Mouse (Mus musculus): ENCODE results near the gene Rgl2. TPM values are rescaled to one million over a fixed set of nuclear protein-coding genes. Genes with fewer than 3 reads are reported as not detected.
A peak's percentile ranks its signal among the peaks of the same experiment; 100 is the strongest.
"Not testable (repeated sequence)": the region's sequence is repeated elsewhere in the genome, so short reads cannot be mapped to it uniquely, and the experiment has no call there.

The Rgl2 gene
- 53.2 and 80.3 TPM in 2 replicates for total RNA-seq (2021)
- long read RNA-seq, experiment 1, transcript Rgl2-201 (18 exons, 3,252 nt): major isoform, 31 of 57 reads
- long read RNA-seq, experiment 1, partial matches to known transcripts: 8 of 57 reads
- long read RNA-seq, experiment 1, other reads (novel, unspliced or antisense): 17 of 57 reads
- long read RNA-seq, experiment 2, transcript Rgl2-201 (18 exons, 3,252 nt): major isoform, 23 of 43 reads
- long read RNA-seq, experiment 2, partial matches to known transcripts: 3 of 43 reads
- long read RNA-seq, experiment 2, other reads (novel, unspliced or antisense): 16 of 43 reads

DNA sequence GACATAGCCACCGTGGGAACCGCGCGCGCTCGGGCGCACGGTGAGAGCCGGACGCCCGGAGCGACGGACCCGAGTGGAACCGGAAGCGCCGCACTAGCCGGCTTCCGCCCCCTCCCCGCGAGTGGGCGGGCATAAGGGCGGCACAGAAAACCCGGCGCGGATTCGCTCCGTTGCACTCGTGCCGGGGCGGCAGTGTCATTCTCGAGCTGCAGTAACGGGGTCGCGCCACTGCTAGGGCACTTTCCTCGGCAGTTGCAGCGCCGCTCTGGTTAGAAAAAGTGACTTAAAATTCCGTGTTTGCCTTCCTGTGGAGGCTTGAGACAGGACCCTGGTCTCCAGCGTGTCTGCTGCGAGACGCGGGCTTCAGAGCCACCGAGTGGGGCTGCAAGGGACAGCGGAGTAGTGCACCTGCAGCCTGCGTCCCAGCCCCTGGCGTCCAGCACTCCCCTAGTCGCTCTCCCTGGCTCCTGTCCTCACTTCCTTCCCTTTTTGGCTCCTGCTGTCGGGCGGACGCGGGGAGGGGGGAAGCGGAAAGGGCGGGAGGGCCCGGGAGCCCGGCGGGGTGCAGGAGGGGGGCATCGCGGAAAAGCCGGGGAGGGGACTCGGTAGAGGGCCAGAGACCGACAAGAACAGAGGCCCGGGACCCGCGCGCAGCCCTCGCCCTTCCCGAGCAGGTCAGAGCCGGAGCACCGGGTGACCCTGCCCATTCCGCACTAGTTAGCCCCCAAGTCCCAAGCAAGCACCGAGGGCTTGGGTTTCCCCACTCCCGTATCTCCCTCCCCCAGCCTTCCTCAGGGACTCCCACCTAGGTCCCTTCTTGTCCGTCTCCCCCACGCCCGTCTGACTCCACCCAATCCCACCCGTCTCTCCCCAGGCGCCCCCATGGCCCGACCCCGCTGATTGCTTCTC, at the start of gene Rgl2:
Gene Rgl2, plus strand, starts transcription at position 173 of the 909 bp plus-strand sequence.
- DNase-seq: peak; percentile 97

DNA sequence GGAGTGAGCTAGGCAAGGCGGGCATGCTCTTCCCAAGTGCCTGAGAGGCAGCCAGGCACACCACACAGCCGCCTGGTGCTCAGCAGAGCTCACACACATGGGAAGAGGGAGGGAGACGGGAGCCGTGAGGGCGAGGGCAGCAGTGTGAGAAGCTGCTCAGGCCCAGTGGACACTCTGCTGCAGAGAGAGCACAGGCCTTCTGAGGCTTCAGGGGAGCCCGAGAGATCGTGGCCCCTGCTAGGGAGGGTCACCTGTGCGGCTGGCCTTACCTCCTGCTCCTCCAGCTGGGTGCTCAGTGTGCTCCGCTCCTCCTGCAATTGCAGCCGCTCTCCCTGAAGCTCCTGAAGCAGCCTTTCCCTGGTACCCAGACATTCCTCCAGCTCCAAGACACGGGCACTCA, 45.0 kb upstream of the Rgl2 start:
- not testable (repeated sequence) for DNase-seq

DNA sequence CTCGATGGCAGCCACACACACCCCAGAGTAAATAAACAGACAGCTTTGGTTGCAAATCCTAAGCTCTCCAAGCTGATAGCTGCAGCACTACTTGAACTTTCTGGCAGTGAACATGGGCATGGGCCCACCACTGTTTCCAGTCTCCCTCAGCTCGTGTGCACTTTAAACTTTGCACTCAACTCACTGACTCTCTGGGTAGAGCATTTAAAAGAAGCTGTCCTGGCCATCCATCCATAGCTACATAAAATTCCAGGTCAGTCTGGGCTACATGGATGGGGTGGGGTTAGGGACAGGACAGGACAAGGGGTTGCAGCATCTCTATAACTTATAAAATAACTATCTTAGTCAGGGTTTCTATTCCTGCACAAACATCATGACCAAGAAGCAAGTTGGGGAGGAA, 41.5 kb upstream of the Rgl2 start:
- DNase-seq: not testable (repeated sequence)

DNA sequence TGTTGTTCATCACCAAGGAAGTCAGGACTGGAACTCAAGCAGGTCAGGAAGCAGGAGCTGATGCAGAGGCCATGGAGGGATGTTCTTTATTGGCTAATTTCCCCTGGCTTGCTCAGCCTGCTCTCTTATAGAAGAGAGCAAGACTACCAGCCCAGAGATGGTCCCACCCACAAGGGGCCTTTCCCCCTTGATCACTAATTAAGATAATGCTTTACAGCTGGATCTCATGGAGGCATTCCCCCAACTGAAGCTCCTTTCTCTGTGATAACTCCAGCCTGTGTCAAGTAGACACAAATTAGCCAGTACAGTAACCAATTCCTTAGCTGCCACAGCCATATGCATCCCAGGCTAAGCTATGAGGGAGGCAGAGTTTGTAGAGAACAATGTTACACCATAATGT, 41.1 kb upstream of the Rgl2 start:
- DNase-seq: not testable (repeated sequence)

DNA sequence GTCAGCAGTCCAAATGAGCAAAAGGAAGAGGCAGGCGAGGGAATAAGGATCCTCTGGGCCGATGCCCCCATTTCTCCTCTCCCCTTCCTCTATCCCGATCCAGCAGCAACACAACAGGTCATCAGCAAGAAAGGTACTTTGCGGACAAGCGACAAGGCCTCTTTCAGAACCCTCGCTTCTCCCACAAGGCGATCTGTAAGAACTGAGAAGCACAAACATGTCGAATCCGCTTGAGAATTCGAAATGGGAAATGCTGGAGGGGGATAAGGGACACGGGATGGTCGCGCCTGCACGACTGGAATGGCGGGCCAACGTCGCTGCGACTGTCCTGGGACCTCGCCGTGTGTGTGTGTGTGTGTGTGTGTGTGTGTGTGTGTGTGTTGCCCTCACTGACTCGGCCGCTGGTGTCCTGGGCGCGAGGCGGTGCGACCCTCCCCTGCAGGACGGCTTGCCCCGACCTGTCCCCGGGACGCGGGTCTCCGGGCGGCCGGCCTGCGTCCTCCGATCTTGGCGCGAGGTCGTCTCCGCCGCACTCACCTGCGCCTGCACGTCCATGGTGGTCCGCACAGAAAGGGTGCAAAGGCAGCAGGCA, 39.3 kb upstream of the Rgl2 start:
- not testable (repeated sequence) for DNase-seq

DNA sequence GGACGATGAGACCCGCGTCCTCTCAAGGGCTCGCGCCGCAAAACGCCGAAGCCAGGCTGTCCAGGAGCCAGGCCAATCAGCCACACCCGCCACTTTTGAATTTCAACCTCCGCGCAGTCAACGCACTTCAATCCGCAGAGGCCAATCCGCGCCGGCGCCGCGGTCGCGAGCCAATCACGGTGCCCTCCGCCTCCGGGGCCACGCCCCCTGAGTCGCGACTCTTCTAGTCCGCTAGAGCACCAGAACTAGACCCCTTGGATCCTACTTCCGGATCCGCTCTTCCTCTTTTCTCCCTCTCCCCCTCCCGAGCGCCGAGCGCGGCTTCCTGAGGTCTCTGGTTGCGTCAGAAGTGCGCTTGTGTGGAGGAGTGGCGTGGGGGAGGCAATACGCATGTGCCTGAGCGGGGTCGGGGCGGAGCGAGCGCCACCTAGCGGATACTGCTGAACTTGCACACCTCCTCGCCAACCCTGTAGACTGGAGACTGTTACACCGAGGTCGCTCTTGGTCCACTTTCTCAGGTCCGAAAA, 38.7 kb upstream of the Rgl2 start, which contains the start of gene Kifc1:
Gene Kifc1, minus strand, starts transcription at position 129 of the 527 bp plus-strand sequence.
- DNase-seq: peak; percentile 99

DNA sequence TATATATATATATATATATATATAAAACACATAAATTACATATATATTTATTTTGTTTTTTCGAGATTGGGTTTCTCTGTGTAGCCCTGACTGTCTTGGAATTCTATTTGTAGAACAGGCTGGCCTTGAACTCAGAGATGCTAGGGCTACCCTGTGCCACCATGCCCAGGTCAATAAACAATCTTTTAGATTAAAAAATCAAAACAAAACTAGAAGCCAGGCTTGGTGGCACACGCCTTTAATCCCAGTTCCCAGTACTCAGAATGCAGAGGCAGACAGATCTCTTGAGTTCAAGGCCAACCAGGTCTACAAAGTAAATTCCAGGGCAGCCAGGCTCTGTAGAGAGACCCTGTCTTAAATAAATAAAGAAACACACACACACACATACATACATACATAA, 38.0 kb upstream of the Rgl2 start:
- DNase-seq: no peak

DNA sequence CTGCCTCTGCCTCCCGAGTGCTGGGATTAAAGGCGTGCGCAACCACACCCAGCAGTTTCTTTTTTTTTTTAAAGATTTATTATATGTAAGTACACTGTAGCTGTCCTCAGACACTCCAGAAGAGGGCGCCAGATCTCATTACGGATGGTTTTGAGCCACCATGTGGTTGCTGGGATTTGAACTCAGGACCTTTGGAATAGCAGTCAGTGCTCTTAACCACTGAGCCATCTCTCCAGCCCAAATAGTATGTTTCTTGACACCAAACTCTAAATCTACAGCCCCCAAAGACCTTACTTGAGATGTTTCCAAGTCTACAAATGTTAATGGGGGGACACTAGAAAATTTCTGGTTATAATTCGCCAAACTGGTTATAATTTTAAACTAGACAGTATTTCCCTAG, 37.5 kb upstream of the Rgl2 start:
- DNase-seq: not testable (repeated sequence)

DNA sequence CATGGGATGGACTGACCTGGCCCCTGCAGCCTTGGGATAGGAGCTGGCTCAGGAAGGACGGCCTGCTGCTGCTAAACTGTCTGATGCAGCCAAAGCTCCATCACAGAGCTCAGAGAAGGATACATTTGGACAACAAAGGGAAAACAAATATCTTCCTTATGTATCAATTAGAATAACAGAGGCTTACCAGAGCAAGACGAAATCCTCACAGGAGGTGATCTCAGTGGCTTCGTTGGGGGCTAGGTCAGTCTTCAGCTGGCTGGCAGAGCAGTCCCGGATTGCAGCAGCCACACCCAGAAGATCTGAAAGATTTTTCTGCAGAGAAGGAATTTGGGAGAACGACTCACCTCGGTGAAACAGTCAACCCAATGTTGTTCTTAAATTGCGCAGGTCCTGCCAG, 36.9 kb upstream of the Rgl2 start:
- DNase-seq: no peak

DNA sequence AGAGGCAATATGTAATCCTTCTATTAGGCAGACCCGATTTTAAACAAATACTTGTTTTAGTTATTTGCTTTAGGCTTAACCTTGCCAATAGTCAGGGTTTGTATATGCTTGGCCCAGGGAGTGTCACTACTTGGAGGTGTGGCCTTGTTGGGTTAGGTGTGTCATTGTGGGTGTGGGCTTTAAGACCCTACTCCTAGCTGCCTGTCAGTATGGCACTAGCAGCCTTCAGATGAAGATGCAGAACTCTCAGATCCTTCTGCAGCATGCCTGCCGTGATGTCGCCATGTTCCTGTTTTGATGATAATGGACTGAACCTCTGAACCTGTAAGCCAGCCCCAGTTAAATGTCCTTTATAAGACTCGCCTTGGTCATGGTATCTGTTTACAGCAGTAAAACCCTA, 36.3 kb upstream of the Rgl2 start:
- not testable (repeated sequence) for DNase-seq

DNA sequence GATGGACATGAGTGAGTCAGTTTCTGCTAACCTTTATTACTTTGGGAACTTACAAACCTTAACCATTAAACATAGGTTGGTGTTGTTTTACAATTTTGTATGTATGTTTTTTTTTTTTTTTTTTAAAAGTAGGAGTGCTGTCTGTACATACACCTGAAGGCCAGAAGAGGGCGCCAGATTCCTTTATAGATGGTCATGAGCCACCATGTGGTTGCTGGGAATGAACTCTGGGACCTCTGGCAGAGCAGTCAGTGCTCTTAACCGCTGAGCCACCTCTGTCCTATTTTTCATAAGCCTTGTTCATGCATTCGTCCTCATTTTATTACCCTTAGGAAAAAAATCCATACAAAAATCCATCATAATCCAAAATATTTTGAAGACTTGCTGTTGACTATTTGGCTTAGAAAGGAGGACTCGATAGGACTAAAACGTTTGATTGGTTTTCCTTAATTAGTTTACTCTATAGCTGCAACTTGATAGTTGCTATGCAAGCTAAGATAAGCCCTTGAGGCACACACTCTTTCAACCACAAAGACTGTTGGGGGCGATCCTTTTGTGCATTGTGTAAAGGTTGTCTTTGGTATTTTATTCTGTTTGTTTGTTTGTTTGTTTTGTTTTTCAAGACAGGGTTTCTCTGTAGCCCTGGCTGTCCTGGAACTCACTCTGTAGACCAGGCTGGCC, 32.1 kb upstream of the Rgl2 start:
- DNase-seq: peak; percentile 72

DNA sequence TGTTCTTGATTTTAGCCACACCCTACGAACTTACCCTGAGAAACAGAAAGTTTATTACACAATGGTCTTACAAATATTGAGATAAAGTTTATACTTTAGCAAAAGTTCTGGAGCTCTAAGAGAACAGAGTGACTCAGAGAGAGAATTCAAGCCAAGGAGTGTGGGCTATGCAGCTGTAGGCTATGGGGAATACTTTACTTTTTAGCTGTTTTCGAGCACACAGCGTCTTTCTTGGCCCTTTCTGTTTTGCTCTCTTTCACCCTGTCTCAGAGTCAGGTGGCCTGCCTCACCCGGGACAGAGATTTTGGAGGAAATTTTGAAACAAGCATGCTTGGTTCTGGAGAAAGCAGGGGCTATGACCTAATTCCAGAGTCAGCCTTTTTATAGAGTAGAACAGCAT, 31.1 kb upstream of the Rgl2 start:
- not testable (repeated sequence) for DNase-seq

DNA sequence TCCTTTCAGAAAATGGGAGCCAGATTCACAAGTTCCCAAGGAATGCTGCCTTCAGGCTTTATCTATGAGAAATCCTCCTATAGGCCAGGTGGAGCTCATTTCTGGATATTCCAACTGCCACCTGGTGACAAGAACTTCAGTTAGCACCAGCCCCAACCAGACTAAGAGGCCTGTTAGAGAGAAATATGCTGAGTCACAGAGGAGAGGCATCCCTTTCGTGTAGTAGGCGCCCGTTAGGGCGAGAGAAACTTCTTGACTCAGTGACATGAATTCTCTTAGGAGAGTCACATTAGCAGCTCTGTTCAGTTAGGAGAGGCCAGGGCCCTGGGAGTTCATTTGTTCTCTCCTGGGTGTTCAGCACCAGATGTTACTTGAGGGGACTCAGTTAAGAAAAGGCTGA, 29.7 kb upstream of the Rgl2 start:
- no peak for DNase-seq

DNA sequence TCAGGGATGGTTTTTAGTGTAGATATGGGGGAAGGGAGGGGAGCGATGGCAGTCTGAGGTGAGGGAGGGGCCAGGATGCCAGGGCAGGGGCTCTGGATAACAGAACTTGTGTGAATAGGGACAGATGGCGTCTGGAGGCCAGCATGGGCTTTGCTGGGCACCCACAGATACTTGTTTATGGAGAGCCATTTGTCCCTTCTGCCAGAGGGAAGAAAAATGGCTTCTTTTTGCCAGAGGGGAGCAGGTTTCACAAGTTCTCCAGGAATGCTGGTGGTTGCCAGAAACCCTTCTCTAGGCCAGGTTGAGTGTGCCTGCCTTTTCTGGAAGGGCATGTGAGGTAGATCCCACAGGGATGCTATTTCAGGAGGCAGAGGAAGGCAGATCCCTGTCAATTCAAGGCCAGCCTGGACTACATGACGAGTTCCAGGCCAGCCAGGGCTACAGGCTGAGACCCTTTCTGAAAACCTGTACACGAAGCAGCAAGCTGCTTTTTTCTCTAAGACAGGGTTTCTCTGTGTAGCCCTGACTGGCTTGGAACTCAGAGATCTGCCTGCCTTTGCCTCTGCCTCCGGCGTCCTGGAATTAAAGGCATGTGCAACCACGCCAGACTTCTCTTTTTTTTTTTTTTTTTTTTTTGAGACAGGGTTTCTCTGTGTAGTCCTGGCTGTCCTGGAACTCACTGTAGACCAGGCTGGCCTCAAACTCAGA, 28.9 kb upstream of the Rgl2 start:
- DNase-seq: peak; percentile 46

DNA sequence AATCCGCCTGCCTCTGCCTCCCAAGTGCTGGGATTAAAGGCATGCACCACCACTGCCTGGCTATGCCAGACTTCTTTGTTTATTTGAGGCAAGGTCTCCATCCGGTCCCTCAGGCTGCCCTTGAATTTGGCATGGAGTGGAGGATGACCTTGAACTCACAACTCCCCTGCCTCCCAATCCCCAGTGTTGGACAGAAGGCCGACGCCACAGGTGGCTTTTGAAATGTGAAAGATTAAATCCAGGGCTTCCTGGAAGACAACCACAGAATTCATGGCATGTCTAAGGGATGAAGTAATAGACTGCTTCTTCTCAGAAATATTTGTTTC, 28.4 kb upstream of the Rgl2 start:
- DNase-seq: no peak

DNA sequence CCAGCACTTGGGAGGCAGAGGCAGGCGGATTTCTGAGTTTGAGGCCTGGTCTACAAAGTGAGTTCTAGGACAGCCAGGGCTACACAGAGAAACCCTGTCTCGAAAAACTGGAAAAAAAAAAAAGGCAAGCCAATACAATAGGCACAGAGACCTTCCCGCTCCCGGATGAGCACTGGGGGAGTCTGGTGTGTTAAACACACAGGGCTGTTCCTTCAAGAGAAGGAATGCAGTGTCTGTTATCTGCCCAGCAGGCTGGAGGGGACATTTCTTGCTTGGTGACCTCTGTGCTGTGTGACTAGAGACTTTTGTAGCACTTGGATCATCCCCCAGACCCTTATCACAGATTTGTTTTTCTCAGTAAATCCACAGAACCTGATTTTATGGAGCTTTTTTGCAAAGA, 27.7 kb upstream of the Rgl2 start:
- no peak for DNase-seq

DNA sequence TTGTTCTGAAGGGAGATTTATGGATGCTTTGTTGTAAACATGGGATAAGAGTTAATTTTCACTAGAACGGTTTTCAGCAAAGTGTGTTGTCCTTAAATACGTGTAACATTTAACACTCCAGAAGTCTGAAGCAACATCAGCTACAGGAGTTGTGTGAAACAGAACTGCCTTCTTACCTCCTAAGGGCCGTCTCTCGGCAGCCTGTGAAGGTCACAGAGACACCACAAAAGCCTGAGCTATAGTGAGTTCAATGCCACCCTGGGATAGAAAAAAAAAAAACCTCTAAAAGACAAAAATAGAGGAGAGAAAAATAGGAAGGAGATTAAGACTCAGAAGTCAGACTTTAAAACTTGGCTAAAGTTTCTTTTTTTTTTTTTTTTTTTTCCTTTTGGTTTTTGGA, 27.3 kb upstream of the Rgl2 start:
- no peak for DNase-seq

DNA sequence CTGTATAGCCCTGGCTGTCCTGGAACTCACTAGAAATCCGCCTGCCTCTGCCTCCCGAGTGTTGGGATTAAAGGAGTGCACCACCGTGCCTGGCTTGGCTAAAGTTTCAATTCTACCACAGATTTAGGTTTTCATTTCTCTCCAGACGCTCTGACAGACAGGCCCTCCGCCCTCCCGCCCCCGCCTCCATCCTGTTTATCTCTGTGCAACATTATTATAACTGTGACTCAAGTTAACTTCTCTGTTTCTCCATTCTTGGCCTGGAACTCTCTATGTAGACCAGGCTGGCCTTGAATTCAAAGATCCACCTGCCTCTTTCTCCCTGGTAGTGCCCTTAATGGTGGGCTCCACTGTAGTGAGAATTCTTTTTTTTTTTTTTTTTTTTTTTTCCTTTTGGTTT, 26.9 kb upstream of the Rgl2 start:
- DNase-seq: no peak

DNA sequence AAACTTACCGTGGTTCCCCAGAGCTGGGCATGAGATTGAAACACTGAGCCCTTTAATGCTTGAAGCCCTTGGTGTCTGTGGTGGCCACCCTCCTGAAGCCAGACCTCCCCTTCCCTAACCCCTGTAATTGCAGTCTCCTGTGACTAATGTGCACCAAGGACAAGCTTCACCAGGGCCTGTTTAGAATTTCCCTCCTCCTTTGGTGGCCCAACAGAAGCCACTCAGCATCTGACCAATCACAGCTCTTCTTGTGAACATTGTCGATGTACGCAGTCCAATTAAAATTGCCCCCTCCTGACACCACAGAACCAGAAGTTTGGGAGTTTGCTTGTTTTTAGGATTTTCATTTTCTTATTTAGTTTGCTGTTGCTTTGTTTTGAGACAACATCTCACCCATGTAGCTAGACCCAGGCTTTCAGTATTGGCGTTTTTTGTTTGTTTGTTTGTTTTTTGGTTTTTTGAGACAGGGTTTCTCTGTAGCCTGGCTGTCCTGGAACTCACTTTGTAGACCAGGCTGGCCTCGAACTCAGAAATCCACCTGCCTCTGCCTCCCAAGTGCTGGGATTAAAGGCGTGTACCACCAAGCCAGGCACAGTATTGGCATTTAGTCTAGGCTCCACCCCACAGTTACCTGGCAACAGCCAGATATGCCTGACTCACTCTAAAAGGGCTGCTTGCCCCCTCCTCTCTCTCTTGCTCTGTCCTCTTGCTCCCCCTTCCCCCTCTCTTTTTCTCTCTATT, 25.3 kb upstream of the Rgl2 start:
- DNase-seq: not testable (repeated sequence)

DNA sequence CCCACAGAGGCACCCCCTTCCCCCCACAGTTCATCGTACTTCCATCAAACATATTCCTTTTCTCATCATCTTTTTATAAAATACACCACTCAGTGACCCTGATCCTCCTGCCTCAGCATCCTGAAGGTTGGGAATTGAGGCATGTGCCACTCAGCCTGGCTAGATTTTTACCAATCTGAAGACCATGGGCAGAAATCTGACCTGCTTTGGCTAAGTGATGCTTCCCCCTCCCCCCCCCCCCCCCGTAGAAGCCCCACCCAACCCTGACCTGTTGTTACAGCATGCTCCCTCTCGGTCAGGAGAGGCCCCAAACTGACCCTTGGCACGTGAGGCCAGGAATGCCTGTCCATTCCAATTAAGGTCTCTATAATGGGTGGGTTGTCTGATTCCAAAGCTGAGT, 24.5 kb upstream of the Rgl2 start, which contains the start of gene Platr17:
Gene Platr17, plus strand, starts transcription at position 301 of the 400 bp plus-strand sequence.
- DNase-seq: not testable (repeated sequence)
